Mouse (Mus musculus): ENCODE data around the gene Camsap3.

- TF ChIP-seq CTCF (IDR thresholded peaks at IDR 0.05; ENCODE audit: insufficient read depth, low read length) (no peak), POLR2A (IDR thresholded peaks at IDR 0.05; ENCODE audit: borderline replicate concordance, extremely low read depth, low read depth, low read length) (no peak)
These were observed 59.9 kb downstream of the Camsap3 start for GRCm38 (mm10) chr8:3646824-3647531.
